Mouse (Mus musculus): ENCODE data around the gene Gm5089.

- no peak for TF ChIP-seq EP300 (IDR thresholded peaks at IDR 0.05; ENCODE audit: low read depth)
- TF ChIP-seq CTCF (IDR thresholded peaks at IDR 0.05; ENCODE audit: low read depth) = no peak
Observed at GRCm38 (mm10) chr14:122491521-122491920, 40.6 kb upstream of the Gm5089 start.
